Mouse (Mus musculus): ENCODE results near the gene Ccdc8.
"Not testable (repeated sequence)": the region's sequence is repeated elsewhere in the genome, so short reads cannot be mapped to it uniquely, and the experiment has no call there.

Gene Ccdc8

DNA sequence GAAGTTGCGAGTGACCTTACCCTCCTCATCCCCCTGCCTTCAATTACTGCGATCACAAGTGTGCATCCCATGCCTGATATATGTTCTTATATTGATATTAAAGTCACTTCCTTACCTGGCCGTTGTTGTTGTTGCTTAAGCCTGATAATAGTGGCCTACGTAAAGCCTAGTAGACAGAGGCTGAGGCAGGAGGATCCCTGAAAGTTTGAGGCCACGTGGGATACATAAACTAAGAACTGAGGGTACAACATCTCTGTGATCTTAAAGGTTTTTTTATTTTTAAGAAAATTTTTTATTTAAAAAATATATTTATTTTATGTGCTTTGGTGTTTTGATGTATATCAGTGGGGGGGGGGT is at the start of gene Ccdc8:
Ccdc8 (plus strand) TSS at position 258 of the 357 bp plus-strand sequence.
- DNase-seq (ENCODE audit: low spot score) = no peak

DNA sequence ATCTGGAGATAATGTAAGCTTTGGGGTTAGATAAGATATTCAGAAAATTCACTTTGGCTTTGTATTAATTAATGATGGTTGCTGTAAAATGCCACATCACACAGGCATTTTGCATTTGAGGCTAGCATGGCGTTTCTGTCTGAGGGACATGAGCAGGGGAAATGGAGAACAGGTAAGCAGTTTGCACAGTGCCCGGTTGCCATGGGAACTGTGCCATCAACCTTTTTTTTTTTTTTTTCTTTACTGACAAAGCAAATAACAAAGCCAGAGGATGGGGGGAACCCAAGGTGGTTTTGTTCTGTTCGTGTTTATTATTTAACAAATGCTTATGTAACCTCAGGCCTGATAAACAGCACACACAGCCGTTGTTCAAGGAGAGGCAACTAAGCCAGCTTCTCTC is 49.6 kb upstream of the Ccdc8 start:
- DNase-seq (ENCODE audit: low spot score) = no peak

DNA sequence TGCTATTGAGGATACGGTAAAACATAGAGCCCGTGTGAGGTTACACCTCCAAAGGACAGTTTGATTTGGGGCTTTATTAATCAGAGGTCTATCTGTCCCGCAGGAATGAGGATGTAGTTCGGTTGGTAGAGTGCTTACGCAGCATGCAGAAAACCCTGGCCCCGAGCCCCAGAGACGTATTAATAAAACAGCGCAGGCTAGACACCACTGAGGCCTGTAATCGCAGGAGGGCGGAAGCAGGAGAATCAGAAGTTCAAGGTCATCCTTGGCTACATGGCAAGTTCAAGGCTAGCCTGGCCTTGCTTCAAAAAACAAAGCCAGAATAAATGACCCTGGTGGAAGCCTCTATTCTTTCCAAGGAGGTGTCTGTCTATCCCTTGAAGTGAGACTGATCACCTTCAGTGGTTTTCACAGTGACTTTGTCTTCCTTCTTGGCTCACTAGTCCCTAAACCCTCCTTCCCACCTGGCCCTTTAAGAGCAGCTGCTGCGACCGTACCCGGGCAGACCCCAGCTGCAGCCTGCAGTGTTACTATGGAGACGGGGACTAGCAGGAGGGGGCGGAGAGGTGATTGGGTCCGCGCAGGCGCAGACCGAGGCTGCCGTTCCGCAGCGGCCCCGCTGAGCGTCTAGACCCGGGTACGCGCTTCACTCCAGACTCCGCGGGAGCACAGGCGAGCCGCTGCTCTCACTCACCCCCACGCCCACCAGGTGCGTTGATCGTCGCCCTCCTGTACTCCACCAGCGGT is 48.3 kb upstream of the Ccdc8 start, which contains the start of gene Pnmal2:
Pnmal2 (plus strand) TSS at position 622 of the 747 bp plus-strand sequence.
- peak; percentile 32 for DNase-seq (ENCODE audit: low spot score)

DNA sequence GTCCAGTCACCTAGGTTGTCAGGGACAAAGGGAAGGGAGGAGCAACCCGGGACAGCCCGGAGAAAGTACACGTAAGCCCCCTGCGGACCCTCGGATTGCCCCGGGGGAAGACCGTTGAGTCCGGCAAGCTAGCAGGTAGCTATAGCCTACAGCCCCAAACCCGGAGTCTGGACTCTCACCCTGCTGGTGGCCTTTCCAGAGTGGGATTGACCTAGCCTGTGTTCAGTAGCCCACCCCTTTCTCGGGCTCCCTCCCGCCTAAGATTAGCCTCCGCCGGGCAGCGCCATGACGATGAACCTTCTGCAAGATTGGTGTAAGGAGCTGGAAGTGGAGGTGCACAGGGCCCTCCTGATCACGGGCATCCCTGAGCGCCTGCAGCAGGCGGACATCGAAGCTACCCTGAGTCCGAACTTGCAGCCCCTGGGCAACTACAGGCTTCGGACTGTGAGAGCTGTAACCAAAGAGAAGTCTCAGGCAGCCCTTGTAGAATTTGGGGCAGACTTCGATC is 47.6 kb upstream of the Ccdc8 start:
- no peak for DNase-seq (ENCODE audit: low spot score)

DNA sequence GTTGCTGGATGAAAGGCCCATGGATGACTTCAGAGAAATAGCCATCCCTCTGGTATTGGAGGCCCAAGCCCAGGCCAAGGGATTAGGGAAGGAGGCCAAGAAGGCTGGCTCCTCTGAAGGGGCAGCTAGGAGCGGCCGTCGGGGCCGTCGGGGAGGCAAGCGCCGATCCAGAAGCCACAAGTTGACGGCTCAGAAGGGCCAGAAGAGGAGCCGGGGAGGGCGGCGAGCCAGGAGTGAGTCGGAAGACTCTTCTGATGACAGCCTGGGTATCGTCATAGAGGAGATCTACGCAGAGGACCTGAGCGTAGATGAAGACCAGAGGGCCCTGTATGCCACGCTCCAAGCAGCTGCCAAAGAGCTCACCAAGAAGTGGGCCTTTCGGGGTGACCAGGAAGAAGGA is 47.1 kb upstream of the Ccdc8 start:
- DNase-seq (ENCODE audit: low spot score) = no peak

DNA sequence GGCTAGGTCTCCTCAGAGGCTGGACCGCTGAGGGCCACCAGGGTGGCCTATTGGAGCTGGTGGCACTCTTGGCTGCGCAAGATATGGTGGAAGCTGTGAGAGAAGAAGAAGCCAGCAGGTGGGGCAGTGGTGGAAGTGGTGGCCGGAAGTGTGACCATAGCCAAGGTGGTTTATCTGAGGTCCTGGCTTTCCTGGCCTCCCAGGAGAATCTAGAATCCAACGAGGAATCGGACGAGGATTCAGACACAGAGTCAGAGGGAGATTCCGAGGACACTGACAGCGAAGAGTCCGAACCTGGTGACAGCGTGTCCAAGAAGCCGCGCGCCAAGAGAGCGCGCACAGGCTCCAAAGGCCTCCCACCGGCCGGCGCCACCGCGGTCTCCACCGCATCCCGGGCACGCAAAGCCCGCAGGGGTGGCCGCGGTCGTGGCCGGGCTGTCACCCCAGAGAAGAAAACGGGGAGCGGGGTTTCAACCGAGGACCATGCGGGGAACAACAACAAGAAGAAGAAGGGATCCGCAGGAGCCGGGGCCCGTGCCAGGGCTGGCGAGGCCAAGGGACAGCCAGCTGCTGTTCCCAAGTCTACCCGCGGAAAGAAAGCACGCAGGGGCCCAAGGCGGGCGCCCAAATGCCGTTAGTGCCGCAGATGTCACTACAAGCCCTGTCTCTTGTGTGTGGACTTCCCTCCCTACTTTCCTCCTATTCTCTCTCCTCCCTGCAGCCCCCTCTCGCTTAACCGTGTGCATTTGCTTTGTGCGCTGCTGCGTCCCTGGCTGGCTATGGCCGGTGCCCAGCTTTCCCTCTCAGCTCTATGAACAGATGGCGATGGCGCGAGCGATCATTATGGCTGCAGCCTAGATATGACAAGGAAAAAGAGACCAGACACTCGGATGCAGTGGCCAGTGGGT is 45.8 kb upstream of the Ccdc8 start:
- DNase-seq (ENCODE audit: low spot score) = no peak

DNA sequence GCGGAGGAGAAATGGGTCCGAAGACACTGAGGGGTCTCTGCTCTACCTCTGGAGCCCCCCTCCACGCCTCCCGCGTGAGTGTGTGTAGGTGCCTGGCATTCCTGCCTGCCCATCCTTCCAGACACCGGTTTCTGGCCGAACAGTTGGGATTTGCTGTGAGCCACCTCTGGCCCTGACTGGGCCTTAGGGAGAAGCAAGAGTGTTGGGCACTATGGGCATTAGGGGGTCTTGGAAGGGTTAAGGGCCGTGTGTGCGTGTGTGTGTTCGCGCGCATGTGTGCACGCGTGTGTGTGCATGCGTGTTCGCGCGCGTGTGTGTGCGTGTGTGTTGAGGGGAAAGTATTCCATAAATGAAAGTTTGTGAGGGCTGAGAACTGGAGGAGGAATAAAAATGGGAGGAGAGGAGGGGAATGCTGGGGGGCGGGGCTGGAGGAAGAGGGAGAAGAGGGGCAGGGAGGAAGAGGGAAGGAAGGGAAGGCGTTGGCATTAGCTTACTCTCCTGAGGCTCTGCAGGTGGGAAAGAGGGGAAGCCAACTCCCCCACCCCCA is 45.1 kb upstream of the Ccdc8 start:
- DNase-seq (ENCODE audit: low spot score) = no peak

DNA sequence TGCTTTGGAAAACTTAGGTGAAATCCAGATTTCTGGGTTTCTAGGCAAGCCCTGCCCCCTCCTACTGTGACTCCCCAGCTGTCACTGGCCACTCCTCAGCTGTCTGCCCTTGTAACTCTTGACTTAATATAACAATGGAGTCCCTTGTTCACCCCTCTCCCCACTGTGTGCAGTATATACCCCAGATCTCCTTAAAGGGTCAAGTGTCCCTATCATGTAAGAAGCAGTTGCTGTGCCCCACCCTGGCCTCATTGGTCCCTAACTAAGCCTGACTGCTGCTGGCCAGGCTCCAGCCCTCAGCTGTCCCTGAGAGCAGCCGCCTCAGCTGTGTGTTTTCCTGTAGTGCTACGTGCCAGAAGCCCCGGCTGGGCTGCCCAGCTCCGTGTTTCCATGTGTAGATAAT is 44.5 kb upstream of the Ccdc8 start:
- DNase-seq (ENCODE audit: low spot score) = no peak

DNA sequence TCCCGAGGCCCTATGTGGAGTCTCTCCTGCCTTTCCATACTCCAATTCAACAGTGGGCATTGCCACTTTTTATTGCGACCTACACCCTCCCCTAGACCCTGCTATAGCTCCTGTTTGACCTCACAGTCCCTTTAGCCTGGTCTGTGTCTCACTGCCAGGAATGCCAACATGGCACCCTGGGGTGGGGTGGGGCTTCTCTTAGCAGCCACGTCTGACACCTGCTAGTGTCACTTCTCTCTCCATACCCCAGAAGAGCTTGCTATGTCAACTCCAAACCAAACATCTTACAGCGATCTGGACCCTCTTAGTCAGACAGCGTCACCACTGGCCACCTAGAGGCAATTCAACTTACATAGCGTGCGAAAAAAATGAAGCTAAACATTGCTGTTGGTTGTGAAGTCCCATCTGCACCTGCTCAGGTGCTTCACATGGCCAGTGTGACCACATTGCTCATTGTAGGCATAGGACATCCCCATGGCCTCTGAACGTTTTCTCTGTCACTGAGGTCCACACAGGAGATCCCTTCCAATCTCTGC is 43.5 kb upstream of the Ccdc8 start:
- no peak for DNase-seq (ENCODE audit: low spot score)

DNA sequence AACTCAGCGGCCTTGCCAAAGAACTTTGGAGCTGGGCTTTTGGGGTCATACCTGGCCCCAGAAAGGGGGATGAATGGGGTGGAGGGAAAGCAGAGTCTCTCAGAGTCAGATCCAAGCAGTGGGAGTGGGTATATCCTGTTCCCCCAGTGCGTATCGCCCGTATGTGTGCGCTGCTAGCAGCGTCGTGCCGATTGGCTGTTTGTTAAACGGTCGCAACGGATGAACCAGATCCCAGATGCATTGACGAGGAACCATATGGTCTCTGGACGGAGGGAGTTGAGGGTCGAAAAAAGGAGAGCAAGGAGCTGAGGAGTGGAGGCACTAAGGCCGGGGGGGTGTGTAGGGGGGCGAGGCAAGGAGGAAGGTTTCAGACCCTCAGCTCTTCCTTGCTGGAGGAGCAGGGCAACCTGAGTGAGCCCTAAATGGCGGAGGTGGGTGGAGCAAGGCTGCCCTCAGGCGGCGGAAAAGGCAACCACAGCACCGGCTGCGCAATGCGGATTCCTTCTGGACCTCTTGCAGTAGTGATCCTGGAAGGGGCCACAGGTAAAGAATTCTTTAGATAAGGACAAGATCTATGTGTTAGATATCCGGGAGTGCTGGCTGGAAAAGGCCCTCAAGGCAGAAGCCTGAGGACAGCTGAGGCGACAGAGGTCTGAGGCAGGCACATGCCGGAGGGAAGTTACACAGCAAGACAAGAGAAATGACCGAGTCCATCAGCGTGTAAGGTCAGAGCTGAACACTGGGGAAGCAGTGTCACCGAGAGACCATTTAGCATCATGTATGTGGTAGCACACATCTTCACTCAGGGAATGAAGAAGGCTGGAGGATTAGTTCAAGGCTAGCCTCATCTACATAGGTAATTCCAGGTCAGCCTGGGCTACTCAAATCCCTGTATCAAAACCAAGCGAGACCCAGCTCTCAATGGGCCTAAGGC is 42.3 kb upstream of the Ccdc8 start:
- no peak for DNase-seq (ENCODE audit: low spot score)

DNA sequence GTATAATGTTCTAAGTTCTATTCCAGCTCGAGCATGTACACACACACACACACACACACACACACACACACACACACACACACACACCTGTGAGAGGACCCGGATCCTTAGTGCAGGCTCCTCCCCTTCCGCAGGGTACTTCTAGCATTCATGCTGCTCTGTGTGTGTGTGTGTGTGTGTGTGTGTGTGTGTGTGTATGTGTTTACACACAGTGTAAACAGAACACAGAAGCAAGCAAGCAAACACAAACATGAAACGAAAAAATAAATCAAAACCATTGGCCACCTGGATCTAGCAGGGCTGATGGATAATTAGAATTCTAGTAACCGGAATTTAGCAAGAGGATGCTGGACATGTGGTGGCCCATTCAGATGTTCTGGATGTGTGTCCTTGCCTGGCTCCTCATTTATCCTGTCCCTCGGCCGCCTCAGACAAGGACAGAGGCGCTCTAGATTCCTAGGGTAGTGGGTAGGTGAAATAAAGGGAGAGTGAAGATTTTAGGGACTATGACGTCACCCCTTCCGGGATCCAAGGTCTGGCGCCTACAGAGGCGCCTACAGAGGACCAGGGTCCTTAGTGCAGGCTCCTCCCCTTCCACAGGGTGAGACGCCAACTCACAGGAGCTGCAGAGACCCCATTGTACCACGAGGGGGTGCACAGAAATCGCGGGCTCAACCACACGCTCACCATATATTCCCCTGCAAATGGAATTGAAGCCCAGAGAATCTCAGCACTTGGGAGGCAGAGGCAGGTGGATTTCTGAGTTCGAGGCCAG is 41.5 kb upstream of the Ccdc8 start:
- no peak for DNase-seq (ENCODE audit: low spot score)

DNA sequence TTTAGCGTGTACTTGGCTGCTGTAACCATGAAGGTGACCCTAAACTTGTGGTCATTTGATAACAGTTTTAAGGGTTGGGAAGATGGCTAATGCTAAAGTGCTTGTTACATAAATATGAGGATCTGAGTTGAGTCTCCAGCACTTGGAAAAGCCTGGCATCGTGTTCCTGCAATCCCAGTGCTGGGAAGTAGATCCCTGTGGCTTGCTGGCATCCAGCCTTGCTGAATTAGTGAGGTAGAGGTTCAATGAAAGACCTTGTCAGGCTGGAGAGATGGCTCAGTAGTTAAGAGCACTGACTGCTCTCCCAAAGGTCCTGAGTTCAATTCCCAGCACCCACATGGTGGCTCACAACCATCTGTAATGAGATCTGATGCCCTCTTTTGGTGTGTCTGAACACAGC is 38.7 kb upstream of the Ccdc8 start:
- DNase-seq (ENCODE audit: low spot score) = not testable (repeated sequence)

DNA sequence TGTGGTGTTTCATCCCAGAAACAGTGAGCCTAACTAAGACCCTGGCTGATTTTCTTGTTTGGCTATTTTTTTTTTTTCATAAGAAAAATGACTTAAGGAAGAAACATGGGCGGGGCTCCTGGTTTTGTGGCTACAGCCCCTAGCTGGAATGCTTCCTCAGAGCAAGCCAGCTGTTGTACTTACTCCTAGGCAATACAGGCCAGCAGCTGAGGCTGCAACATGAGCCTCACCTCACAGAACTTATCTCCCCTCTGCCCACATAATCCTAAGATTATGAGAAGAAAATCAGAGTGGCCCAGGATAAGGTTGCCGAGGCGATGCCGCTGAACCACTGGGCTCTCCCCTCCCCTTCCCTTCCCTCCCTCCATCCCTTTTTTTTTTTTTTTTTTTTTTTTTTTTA is 36.8 kb upstream of the Ccdc8 start:
- DNase-seq (ENCODE audit: low spot score) = no peak

DNA sequence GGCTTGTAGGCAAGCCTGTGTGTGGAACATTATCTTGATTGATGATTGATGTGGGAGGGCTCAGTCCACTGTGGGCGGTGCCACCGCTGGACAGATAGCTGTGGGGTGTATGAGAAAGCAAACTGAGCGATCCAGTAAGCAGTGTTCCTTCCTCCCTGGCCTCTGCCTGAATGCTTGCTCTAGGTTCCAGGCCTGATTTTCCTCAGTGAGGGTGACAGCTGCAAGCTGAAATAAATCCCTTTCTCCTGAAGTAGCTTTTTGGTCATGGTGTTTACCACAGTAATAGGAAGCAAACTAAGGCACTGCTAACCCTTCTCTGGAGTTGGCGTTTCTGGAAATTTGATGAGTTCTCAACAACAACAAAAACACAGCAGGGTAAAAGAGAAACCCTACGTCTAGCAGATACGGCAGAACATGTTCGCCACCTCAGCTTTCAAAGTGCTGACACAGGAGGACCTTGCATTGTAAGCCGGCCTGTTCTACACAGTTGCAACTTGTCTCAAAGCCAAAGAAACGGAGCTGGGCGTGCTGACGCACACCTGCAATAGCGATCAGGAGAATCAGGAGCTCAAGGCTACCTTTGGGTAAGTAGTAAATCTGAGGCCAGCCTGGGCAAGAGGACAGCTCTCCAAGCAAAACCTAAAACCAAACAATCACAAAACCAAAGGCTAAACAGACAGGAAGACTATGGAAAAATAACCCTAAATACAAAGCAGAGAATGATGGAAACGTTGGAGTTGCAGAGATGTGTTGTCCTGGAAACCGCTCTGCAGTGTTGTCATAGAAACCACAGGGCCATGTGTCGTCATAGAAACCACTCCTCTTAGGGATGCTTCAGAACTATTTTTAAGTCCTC is 35.9 kb upstream of the Ccdc8 start:
- DNase-seq (ENCODE audit: low spot score) = no peak

DNA sequence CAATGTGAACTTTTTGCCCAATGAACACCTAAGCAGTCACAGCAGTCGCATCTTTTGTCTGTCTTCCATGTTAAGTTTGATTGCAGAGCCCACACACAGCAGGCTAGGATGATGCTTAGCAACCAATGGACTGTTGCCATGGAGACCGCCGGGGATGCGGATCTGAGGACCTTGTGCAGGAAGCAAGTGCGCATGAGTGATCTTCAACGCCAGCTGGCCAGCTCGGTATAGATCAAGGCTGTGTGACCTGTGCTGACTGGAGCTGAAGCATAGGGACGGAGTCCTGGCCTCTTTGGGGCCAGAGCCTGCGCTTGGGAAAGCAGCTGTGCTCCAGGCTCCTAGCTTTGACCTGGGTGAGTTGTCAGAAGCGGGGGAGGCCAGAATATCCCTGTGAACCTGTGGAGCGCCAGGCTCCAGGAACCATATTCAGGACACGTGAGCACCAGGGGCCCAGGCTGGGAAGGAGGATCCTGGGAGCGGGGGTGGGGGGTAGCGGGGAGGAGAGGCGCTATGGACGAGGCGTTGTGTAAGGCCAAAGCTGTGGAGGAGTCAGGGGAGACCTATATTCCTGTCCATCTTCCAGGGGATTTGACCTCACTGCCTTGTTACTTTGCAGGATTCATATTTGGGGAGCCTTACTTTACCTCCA is 32.8 kb upstream of the Ccdc8 start, which contains the start of gene Pnmal1:
Pnmal1 (plus strand) TSS at position 141 of the 649 bp plus-strand sequence.
- DNase-seq (ENCODE audit: low spot score) = no peak

DNA sequence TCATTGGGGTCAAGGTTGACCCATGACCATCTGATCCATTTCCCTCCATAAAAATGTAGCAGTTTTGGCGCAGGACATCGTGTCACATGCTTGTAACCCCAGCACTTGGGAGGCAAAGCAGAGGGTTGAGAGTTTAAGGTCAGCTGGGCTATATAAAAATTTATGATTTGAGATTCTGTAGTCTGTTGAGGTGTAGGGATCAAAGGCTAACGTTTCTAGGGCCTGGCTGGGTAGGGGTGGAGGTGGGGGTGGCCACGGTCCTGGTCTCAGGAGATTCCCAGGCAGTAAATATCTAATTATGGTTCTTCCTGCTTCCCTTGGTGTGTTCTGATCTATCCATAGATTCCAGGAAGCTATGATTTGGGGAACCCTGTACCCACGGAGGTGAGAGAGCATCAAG is 30.8 kb upstream of the Ccdc8 start:
- no peak for DNase-seq (ENCODE audit: low spot score)

DNA sequence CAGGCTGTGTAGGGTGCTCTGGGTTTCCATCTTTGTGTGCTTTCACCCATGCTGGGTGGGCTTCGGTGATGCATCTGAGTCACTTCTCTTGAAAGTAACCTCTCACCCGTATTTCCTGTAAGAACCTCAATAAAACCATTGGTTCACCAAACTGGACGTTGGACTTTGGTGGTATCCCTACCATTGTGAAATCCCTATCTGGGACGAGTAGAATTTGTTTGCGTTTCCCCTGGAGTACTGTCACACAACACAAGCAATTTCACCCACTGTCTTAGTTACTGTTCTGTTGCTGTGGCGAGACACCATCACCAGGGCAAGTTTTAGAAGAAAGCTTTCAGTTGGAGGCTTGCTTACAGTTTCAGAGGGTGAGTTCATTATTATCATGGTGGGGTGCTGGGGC is 24.1 kb upstream of the Ccdc8 start:
- no peak for DNase-seq (ENCODE audit: low spot score)

DNA sequence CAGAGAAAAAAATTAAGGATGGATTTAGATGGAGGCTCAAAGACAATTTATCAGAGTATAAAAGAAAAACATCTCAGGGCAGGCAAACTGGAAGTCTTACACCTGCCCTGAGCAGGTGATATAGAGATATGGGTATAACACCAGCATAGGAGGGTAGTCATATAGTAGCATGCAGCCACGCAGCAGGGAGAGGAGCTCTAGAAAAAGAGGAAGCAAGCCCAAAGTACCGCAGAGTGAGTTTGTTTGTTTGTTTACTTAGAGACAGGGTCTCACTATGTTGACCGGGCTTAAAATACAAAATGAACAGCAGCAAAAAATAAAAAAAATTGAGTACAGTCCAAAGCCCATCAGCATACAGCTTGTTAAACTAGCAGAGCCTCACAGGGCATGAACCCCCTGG is 21.3 kb upstream of the Ccdc8 start:
- no peak for DNase-seq (ENCODE audit: low spot score)

DNA sequence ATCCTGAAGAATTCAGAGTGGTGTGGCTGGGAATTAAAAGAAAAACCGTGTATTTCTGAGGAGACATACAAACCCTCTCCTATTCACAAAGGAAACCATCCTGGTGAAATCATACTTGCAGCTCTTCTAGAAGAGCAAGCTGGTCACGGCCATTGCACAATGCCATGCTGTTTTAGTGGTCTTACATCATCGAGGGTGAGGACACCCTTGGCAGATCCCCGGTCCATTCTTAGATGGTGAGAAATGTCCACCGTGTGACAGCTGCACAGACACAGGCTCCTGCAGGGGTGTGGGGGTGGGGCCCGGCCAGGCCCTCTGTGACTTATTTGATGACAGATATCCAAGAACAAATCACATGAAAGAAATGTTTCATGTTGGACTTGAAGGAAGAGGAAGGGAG is 18.5 kb upstream of the Ccdc8 start:
- no peak for DNase-seq (ENCODE audit: low spot score)
